Mouse (Mus musculus): ENCODE measurements at regions not wholly inside any gene's neighbourhood (a gene's known extent, or its start where the extent isn't known, plus 50 kb on each side); places are given as distances from the start of the nearest gene placed in this dataset.

- DNase-seq = peak; percentile 7
Measured at GRCm38 (mm10) chr10:17478761-17479632, 244.0 kb upstream of the Cited2 start.

GRCm38 (mm10) chr10:17482751-17483150 is 240.3 kb upstream of the Cited2 start:
- DNase-seq = no peak

- DNase-seq = no peak
Measured at GRCm38 (mm10) chr10:17485049-17485449, 238.0 kb upstream of the Cited2 start.

- DNase-seq = no peak
Measured at GRCm38 (mm10) chr10:17485515-17485914, 237.5 kb upstream of the Cited2 start.

- no peak for DNase-seq
Measured at GRCm38 (mm10) chr10:17486011-17486410, 237.0 kb upstream of the Cited2 start.

GRCm38 (mm10) chr10:17487460-17487859 is 235.6 kb upstream of the Cited2 start:
- no peak for DNase-seq

GRCm38 (mm10) chr10:17491611-17492305 is 231.3 kb upstream of the Cited2 start:
- no peak for DNase-seq

GRCm38 (mm10) chr10:17493137-17493536 is 229.9 kb upstream of the Cited2 start:
- DNase-seq = no peak

- no peak for DNase-seq
Measured at GRCm38 (mm10) chr10:17496831-17497230, 226.2 kb upstream of the Cited2 start.

- DNase-seq = no peak
Measured at GRCm38 (mm10) chr10:17510626-17511193, 212.3 kb upstream of the Cited2 start.

- DNase-seq = no peak
Measured at GRCm38 (mm10) chr10:17511779-17512335, 211.2 kb upstream of the Cited2 start.

GRCm38 (mm10) chr10:17512487-17512886 is 210.5 kb upstream of the Cited2 start:
- no peak for DNase-seq

- DNase-seq = no peak
Measured at GRCm38 (mm10) chr10:17513756-17514155, 209.3 kb upstream of the Cited2 start.

GRCm38 (mm10) chr10:17516068-17516467 is 206.9 kb upstream of the Cited2 start:
- DNase-seq = no peak

- DNase-seq = no peak
Measured at GRCm38 (mm10) chr10:17518423-17519175, 204.4 kb upstream of the Cited2 start.

- peak; percentile 12 for DNase-seq
Measured at GRCm38 (mm10) chr10:17522026-17522541, 200.9 kb upstream of the Cited2 start.

- no peak for DNase-seq
Measured at GRCm38 (mm10) chr10:17523558-17524328, 199.3 kb upstream of the Cited2 start.

GRCm38 (mm10) chr10:17527151-17527737 is 195.8 kb upstream of the Cited2 start:
- DNase-seq = no peak

- DNase-seq = no peak
Measured at GRCm38 (mm10) chr10:17528116-17528515, 194.9 kb upstream of the Cited2 start.

GRCm38 (mm10) chr10:17528846-17529245 is 194.2 kb upstream of the Cited2 start:
- DNase-seq = no peak

- DNase-seq = no peak
Measured at GRCm38 (mm10) chr10:17529851-17530509, 193.0 kb upstream of the Cited2 start.
